Mouse (Mus musculus) brain, embryonic 18.5 days (tissue): ENCODE measurements around the gene Olfr1279.
"Not testable (repeated sequence)": the region's sequence is repeated elsewhere in the genome, so short reads cannot be mapped to it uniquely, and the experiment has no call there.

ENCODE experiments used
- DNase-seq: peaks from one replicate; pipeline ENCODE4 v3.0.0-alpha.2; 2012; ENCODE audit warnings: low read depth, low spot score

Gene Olfr1279

GRCm38 (mm10) chr2:111300374-111300773 lies at the start of gene Olfr1279:
Gene Olfr1279 (plus strand): TSS chr2:111300635.
- no peak for DNase-seq

- no peak for DNase-seq
Observed at GRCm38 (mm10) chr2:111254216-111254615, 46.2 kb upstream of the Olfr1279 start, which contains the start of gene Olfr1276. Gene Olfr1276 (plus strand): TSS chr2:111254516.

GRCm38 (mm10) chr2:111274006-111274405 lies 26.4 kb upstream of the Olfr1279 start, which contains the start of gene Olfr1277:
Gene Olfr1277 (minus strand): TSS chr2:111274106.
- DNase-seq: no peak

GRCm38 (mm10) chr2:111289836-111290235 lies 10.6 kb upstream of the Olfr1279 start, which contains the start of gene Olfr1278:
Gene Olfr1278 (plus strand): TSS chr2:111290136.
- no peak for DNase-seq

DNA sequence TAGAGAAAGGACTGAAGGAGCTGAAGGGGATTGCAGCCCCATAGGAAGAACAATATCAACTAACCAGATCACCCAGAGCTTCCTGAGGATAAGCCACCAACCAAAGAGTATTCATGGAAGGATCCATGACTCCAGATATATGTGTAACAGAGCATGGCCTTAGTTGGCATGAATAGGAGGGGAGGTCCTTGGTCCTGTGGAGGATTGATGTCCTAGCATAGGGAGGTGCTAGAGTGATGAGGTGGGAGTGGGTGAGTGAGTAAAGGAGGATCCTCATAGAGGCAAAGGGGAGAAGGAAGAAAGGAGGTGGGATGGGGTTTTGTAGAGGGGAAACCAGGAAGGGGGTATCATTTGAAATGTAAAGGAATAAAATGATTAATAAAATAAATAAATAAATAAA lies 1.9 kb upstream of the Olfr1279 start:
- DNase-seq: no peak

DNA sequence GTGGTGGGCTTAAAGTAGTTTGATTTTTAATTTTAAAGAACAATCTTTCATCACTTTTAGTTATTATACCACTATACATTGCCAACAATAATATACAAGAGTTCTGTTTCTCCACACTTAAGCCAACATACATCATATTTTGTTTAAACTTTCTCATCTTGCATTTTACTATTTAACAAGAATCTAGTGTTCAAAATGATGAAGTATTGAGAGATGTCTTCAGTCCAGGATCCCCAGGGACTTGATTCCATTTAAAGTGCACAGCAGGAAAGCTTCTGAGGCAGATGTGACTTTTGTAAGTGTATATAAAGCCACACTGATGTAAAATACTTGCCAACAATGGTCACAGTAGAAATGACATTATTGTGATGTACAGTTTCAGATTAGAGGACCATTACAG lies 13.3 kb downstream of the Olfr1279 start, which contains the start of gene Olfr1280:
Olfr1280 (plus strand) TSS at position 301 of the 400 bp plus-strand sequence.
- no peak for DNase-seq

DNA sequence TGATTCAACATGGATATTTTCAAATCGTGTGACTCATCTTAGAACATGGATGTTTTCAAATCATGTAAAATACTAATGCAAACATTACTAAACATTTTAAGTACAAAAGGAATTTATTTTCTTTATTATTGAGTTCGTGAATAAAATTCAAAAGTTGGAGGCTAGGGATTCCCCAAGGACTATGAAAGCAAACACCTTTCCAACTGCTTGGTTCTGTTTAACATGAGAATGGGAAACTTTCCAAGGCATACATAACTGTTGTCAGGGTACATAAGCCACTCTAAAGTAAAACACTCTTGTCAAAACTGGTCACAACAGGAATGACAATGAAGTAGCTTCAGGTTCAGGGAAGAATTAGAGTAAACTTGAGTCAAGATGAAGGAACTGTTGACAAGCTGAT lies 25.8 kb downstream of the Olfr1279 start, which contains the start of gene Olfr1281:
Olfr1281 (plus strand) TSS at position 301 of the 400 bp plus-strand sequence.
- DNase-seq: no peak

DNA sequence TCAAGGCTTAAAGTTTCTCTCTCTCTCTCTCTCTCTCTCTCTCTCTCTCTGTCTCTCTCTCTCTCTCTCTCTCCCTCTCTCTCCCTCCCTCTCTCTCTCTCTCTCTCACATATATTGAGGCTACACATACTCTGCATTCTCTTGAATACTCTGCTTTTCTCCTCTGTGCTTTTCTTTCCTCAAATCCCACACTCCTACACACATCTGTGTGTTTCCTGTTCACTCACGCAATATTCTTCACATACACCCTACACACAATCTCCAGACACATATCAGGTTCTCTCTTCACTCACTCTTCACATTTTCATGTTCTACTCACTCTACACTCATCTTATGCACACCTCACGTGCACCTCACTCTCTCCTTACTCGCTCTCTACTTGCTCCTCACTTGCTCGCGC lies 33.3 kb downstream of the Olfr1279 start:
- not testable (repeated sequence) for DNase-seq

DNA sequence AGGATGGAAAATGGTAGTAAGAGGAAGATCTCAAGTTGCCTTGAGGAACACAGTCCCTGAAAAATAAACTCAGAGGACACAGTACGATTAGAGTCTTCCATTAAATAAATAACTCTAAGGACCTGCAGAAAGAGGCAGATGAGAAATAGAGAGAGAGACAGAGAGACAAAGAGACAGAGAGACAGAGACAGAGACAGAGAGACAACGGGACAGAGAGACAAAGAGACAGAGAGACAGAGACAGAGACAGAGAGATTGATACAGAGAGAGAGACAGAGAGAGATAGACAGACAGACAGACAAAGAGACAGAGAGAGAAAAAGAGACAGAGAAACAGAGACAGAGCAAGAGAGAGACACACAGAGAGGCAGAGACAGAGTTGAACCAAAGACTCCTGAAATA lies 35.5 kb downstream of the Olfr1279 start, which contains the start of gene Olfr1282:
Olfr1282 (minus strand) TSS at position 101 of the 400 bp plus-strand sequence.
- DNase-seq: no peak
